Mouse (Mus musculus): ENCODE measurements around the gene Ifitm1.

Ifitm1 gene

DNA sequence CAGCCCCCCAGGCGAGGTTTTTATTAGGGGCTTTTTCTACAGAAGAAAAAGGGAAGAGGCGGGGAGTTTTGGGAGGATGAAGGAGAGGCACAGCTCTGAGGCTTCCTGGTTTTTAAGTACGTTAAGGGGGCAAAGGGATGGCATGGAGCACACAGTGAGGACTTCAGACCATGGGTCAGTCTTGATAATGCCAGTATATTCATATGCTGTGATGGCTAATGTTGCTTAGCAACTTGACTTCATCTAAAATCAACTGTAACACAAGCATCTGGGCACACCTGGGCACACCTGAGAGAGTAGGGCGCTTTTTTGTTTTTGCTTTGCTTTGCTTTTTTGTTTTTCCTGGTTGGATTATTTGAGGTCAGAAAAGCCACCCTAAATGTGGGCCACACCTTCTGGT lies at the start of gene Ifitm1:
Gene Ifitm1, plus strand, starts transcription at position 301 of the 400 bp plus-strand sequence.
- DNase-seq (ENCODE audit: low spot score in 2 of 2): no peak

DNA sequence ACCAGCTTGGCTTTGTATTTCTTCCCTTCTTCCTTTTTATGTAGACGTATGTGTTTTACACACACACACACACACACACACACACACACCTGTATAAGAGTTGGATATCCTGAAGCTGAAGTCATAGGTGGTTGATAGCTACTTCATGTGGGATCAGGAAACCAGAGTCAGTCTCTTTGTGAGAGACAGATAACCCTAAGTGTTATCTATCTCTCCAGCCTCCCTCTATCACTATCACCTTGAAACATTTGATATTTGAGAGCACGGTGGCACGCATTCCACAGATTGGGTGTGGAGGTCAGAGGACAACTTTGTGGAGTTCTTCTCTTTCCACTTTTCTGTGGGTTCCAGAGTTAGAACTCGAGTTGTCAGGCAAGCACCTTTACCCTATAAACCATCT lies 47.1 kb upstream of the Ifitm1 start:
- DNase-seq (ENCODE audit: low spot score in 2 of 2): no peak

DNA sequence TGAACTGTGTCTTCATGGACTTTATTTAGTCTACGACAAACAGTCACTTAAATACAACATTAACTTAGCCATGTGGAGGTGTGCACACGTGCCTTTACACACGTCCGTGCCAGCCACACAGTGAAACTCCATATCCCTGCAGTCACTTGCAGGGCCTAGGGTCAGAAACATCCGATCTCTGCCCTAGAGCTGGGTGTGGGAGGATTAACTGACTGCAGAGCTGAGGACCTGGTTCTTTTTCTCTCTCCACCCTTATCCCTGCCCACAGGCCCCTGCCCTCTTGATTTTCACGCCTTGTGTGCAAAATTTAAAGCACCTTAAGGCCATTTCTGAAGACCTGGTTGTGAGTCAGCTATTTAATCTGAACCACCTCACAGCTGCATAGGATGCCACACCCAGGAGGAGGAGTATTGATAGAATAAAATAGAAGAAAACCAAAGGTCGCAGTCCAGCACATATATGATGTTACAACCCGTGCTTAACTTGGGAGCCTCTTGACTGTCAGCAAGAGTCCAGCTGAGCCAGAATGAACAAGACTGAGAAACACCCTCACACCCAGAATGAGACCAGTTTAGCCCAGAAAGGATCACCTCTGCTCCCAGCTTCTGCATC lies 46.5 kb upstream of the Ifitm1 start, which contains the start of gene Nlrp6:
Gene Nlrp6, plus strand, starts transcription at position 485 of the 612 bp plus-strand sequence.
- DNase-seq (ENCODE audit: low spot score in 2 of 2): no peak

DNA sequence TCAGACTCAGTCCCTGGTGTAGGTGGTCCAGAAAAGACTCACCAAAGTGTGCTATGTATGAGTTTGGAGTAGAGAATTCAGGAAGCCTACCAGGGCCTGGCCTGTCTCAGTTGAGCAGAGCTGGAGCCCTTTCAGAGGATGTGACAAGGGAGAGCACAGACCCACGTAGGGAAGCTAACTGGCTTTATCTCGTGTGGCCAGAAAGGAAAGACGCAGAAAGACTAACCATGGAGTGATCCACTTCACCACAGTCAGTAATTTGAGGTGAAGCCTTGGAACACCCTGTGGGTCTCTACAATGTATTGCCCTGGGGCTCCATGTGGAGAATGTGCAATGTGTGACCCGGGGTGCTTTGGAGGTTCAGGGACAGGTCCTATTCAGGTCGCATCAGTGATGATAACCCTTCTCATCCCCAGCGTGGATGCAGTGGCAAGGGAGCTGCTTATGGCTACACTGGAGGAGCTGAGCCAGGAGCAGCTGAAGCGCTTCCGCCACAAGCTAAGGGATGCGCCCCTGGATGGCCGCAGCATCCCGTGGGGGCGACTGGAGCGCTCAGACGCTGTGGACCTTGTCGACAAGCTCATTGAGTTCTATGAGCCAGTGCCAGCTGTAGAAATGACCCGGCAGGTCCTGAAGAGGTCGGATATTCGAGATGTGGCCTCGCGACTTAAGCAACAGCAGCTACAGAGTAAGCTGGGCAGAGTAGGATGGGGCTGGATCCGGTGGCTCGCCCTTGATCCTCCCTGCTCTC lies 45.6 kb upstream of the Ifitm1 start:
- no peak for DNase-seq (ENCODE audit: low spot score in 2 of 2)

DNA sequence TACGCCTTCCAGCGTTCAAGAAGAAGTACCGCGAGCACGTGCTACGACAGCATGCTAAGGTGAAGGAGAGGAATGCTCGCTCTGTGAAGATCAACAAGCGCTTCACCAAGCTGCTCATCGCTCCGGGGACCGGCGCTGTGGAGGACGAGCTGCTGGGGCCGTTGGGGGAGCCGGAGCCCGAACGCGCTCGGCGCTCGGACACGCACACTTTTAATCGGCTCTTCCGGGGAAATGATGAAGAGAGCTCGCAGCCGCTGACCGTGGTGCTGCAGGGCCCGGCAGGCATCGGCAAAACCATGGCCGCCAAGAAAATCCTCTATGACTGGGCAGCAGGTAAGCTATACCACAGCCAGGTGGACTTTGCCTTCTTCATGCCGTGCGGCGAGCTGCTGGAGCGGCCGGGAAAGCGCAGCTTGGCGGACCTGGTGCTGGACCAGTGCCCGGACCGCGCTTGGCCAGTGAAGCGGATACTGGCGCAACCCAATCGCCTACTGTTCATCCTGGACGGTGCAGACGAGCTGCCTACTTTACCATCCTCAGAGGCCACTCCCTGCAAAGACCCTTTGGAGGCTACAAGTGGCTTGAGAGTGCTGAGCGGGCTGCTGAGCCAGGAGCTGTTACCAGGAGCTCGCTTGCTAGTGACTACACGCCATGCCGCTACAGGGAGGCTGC lies 44.5 kb upstream of the Ifitm1 start:
- DNase-seq (ENCODE audit: low spot score in 2 of 2): no peak

DNA sequence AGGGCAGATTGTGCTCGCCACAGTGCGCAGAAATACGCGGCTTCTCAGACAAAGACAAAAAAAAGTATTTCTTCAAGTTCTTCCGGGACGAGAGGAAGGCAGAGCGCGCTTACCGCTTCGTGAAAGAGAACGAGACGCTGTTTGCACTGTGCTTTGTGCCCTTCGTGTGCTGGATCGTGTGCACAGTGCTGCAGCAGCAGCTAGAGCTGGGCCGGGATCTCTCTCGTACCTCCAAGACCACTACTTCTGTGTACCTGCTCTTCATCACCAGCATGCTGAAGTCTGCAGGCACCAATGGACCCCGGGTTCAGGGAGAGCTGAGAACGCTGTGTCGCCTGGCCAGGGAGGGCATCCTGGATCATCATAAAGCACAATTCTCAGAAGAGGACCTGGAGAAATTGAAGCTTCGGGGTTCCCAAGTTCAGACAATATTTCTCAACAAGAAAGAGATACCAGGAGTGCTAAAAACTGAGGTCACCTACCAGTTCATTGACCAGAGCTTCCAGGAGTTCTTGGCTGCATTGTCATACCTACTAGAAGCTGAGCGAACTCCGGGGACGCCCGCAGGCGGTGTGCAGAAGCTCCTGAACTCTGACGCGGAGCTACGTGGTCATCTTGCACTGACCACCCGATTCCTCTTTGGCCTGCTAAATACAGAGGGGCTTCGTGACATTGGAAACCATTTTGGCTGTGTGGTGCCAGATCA lies 43.8 kb upstream of the Ifitm1 start:
- DNase-seq (ENCODE audit: low spot score in 2 of 2): no peak

DNA sequence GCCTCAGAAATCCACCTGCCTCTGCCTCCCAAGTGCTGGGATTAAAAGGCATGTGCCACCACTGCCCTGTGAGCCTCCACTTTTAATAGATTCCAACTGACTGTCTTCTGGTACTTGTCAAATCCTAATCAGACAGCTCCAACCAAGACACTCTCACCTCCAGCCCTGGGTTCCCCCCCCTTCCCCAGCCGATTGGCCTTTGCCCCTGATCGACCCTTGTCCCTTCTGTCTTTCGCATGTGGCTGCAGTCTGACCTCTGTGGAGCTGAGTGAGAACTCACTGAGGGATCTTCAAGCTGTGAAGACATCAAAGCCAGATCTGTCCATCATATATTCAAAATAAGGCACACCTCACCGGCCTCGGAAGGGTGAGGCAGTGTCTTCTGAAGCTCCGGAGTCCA lies 39.8 kb upstream of the Ifitm1 start:
- DNase-seq (ENCODE audit: low spot score in 2 of 2): no peak

DNA sequence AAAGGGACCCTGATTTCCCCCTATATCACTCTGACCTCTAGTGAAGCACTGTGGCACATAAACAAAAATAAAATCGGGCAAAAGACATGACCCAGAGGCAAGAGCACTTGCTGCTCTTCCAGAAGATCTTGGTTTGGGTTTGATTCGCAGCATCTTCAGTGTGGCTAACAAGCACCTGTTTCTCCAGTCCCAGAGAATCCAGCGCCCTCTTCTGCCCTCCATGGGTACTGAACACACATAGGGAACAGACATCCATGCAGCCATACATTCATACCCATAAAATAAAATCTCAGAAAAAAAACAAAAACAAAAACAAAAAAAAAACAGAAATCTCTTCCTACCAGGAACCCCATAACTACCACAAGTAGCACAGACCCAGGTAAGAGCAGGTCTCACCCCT lies 28.6 kb upstream of the Ifitm1 start:
- peak in 1 of 2 experiments; percentile 26 for DNase-seq (ENCODE audit: low spot score in 2 of 2)

DNA sequence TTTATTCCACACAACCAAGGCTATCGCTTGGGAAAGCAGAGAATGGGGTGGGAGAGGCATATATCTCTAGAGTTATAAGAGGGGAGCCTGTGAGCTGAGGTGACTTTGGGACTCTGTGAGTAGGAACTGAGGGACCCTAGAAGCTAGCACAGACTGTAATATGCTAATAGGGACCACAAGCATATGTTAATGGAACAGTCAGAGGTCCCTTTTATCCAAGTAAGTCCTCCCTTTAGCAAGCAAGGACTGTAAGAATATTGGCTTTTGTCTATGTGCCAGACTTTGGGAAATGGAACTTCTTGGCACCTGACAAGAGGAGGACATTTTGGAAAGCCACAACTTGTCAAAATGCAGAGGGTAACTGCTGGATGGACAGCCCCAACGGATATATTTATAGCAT lies 28.1 kb upstream of the Ifitm1 start:
- no peak for DNase-seq (ENCODE audit: low spot score in 2 of 2)

DNA sequence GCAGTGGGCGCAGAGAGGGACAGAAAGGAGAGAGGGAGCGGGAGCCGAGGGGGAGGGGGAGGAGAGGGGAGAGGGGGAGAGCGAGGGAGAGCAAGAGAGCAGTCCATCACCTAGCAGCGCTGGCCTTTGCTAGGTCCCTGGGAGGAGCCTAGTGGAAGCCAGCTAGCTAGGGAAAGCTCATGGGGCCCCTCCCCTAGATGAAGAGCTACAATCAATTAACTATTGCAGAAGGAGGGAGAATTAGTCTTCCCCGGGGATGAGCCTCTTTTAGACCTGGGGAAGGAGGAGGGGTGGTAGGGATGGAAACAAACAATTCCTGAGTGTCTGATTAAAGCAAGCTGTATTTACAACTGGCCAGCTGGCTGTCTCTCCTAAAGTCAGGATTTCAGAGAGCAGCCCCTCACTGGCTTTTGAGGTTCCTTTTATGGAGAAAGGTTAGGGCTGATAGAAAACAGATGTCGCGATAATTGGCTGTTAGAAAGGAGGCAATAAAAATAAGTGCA lies 27.3 kb upstream of the Ifitm1 start:
- no peak for DNase-seq (ENCODE audit: low spot score in 2 of 2)

DNA sequence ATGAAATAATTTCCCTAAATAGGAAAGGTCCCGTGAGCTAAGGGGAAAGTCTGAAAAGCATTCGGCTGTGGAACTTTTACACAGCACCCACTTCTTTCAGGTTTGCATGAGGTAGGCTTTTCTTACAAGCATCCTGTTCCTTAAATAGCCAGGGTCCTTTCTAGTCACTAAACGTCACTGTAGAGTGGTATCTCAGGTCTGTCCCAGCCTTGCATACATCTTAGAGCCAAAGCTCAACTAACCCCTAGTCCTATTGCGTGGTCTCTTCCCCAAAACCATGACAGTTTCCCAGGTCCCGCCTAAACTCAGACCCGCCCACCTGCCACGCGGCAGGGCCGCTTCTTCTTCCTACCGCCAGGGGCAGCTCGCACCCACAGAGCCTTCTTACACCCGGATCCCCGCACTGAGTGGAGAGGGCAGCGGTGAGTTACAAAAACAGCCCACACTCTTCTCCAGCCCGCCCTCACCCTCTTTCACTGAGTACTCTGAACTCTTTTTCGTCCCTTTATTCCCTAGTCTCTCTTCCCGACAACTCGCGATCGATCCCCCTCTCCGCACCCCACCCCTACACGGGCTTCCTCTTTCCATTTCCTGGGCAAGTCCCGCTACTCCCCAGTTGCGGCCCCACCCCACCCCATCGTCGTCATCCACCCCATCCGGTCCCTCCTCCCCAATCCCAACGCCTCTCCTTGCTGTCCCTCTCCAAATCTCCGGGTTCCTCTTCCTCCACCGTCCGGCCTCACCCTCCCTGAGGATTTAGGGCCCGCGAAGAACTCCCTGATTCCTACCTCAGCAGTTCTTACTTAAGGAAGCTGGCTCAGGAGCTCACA lies 25.6 kb upstream of the Ifitm1 start, which contains the start of gene Pgghg:
Gene Pgghg, plus strand, starts transcription at position 170 of the 830 bp plus-strand sequence.
- DNase-seq (ENCODE audit: low spot score in 2 of 2): peak; percentile 70 to 84

DNA sequence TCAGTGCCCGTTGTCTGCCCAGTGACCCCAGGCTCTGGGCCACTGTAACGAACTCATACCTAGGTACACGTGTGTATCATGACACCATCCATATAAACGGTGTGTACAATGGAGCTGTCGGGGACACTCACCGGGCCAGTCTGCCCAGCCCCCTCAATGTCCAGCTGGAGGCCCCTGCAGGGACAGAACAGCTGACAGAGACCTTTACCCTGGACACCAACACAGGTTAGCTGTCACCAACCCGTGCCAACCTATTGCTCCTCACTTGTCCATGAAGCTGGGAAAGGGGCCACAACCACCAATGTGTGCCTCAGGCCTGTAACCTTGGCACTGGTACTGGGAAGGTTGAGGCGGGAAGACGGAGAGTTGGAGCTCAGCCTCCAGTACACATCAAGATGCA lies 24.7 kb upstream of the Ifitm1 start:
- no peak for DNase-seq (ENCODE audit: low spot score in 2 of 2)

DNA sequence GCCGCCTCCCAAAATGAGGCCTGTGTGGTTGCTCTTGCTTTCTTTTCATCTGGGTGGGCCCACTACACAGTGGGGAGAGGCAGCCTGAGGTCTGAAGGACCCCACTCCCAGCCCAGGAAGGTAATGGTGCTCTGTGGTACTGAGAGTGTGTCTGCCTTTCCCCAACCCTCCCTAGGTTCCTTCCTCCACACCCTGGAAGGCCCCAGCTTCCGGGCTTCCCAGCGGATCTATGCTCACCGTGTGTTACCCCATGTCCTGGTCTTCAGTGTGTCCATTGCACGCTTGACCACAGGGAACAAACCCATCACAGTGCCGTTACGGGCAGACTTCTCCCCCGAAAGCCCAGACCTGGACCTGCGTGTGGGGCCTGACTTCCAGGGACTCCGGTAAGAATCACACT lies 24.2 kb upstream of the Ifitm1 start:
- DNase-seq (ENCODE audit: low spot score in 2 of 2): no peak

DNA sequence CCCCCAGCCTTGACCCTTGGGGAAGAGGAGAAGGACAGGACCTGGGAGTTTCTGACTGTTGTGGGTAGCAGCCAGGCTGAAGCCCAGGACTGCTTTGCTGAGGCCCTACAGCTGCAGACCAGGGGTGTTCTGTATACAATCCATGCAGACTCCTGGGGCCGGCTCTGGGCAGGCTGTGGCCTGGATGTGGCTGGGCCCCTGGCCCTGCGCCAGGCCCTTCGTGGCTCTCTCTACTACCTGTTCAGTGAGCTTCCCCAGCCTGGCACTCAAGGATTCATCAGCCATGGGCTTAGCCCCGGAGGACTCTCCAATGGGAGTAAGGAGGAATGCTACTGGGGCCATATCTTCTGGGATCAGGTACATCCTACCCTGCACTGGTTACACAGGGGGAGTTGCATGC lies 23.7 kb upstream of the Ifitm1 start:
- DNase-seq (ENCODE audit: low spot score in 2 of 2): no peak

DNA sequence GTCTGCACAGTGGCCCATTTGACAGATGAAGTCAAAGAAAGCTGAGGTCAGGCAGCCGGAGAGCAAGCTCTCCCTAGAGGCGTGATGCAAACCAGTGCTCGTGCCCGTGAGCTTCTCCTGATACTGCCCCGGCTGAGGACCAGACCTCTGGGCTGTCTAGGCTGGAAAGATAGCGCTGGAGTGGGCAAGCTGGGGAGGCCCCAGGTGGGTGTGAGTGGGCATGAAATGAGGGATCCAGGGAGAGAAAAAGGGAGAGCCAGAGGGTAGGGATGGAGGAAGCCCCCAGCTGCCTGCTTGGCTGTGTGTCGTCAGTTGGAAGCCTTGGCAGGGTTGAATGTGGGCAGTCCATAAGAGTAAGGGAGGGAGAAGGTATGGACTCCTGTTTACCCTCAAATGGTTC lies 22.8 kb upstream of the Ifitm1 start:
- DNase-seq (ENCODE audit: low spot score in 2 of 2): no peak

DNA sequence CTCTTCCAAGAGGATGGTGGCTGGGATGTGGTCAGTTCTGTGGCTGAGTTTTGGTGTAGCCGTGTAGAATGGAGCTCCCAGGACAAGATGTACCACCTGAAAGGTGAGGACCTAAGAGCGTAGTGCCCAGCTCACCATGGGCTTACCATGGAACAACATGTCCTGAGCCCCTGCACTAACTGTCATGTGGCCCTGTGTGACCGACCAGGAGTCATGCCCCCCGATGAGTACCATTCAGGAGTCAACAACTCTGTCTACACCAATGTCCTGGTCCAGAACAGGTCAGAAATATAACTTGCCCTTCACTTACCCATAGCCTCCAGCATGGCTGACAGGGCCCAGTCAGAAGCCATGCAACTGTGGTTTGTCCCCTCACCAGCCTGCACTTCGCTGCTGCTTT lies 21.8 kb upstream of the Ifitm1 start:
- DNase-seq (ENCODE audit: low spot score in 2 of 2): peak in 1 of 2 experiments; percentile 2

DNA sequence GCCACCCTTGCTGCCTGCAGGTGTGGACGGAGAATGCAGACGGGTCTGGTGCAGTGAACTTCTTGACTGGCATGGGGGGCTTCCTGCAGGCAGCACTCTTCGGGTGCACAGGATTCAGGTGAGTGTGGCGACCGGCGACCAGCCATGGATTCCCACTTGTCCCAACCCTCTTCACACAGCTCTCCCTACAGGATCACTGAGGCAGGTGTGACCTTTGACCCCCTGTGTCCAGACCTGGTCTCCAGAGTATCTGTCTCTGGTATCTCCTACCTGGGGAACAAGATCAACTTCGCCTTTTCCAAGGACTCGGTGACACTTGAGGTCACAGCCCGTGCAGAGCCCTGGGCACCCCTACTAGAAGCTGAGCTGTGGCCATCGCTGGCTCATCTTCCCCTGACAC lies 20.7 kb upstream of the Ifitm1 start:
- no peak for DNase-seq (ENCODE audit: low spot score in 2 of 2)

DNA sequence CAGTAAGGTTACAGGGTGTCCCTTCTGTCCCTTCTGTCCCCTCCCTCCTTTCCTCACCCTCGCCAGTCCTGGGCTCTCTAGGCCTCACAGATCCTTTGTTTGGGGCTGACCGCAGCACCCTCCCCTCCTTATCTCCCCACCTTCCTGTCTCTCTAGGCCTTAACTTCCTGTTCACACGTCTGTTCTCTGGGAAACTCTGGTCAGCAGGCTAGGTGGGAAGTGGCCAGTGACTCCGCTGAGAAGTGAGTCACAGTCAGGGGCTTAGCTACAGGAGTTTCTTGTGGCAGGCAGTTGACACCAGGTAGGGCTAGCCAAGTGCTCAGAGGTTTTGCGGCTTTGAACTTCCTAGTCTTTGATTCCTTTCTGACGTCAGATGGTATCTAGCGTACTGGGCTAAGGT lies 20.0 kb upstream of the Ifitm1 start:
- DNase-seq (ENCODE audit: low spot score in 2 of 2): peak in 1 of 2 experiments; percentile 3

DNA sequence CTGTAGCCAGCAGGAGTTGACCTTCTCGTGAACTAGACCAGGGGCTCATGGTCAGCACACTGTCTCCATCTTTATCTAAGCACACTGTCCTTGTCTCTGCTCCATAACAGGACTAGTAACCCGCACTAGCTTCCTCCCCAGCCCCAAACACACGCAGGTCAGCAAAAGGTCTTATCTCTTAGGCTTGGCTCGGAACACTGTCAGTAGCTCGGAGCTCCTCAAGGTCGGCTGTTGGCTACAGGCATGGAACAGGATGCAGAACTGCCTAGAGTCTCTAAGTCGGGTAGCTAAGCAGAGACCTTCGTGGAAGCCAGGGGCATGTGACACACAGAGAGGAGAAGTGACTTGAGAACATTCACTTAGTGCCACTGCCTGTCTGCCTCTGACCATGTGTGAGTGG lies 18.9 kb upstream of the Ifitm1 start:
- no peak for DNase-seq (ENCODE audit: low spot score in 2 of 2)

DNA sequence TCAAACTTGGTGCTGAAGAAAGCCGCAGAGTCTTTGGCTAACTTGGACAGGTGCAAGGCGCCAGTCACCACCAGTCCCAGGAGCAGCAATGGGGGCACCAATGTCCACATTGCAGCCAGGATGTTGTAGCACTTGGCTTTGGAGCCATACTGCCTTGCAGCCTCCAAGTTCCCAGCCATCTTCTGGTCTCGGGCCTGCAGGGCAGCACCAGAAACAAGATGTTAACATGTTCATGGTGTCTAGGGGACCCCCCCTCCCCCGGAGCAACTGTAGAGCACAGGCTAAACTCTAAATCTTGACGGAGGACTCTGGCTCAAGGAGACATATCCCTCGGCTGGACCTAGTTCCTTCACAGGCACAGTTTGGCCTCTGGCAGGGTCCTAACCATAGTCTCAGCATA lies 17.8 kb upstream of the Ifitm1 start:
- DNase-seq (ENCODE audit: low spot score in 2 of 2): no peak

Data from spleen, postnatal 10 days (tissue).